Mouse (Mus musculus) megakaryocyte-erythroid progenitor cell, adult 5-6 weeks (primary cell): ENCODE results near the gene Tanc1. TPM values are rescaled to one million over a fixed set of nuclear protein-coding genes. Genes with fewer than 3 reads are reported as not detected.

Experiments
- ATAC-seq: replicated peaks from 2 replicates; pipeline ENCODE4 v1.8.0; 2016; ENCODE audit warnings: mild to moderate bottlenecking, inconsistent platforms; ENCODE audit not compliant: severe bottlenecking, poor library complexity, low FRiP score, low TSS enrichment
- total RNA-seq, 2 experiments: library from RNA; stranded (forward) in 1 of 2; stranded (reverse) in 1 of 2; fragments of 200-1000, 215-1000 nt in 1 of 2; fragments of >200 nt in 1 of 2; fragmentation: Nextera tagmentation in 1 of 2; gene quantifications; 2 replicates each; pipeline ENCODE4 v1.2.3; 2014 to 2017

Gene Tanc1
- total RNA-seq, 2 experiments from 2014 or later = 3.5 to 7.9 TPM

- ATAC-seq = 0 out of 2 replicates have a peak, but pooled peaks have one; percentile 26
Observed at GRCm38 (mm10) chr2:59707922-59708706, 96.3 kb downstream of the Tanc1 start.

GRCm38 (mm10) chr2:59710771-59711170 is 98.9 kb downstream of the Tanc1 start:
- ATAC-seq = no peak

GRCm38 (mm10) chr2:59711992-59712391 is 100.2 kb downstream of the Tanc1 start:
- no peak for ATAC-seq

- no peak for ATAC-seq
Observed at GRCm38 (mm10) chr2:59712484-59712883, 100.6 kb downstream of the Tanc1 start.

GRCm38 (mm10) chr2:59713626-59714556 is 102.0 kb downstream of the Tanc1 start:
- ATAC-seq = no peak

GRCm38 (mm10) chr2:59714992-59715391 is 103.2 kb downstream of the Tanc1 start:
- ATAC-seq = no peak

- ATAC-seq = no peak
Observed at GRCm38 (mm10) chr2:59716461-59716860, 104.6 kb downstream of the Tanc1 start.

- no peak for ATAC-seq
Observed at GRCm38 (mm10) chr2:59717746-59718294, 106.0 kb downstream of the Tanc1 start.

- no peak for ATAC-seq
Observed at GRCm38 (mm10) chr2:59718601-59719416, 107.0 kb downstream of the Tanc1 start.

GRCm38 (mm10) chr2:59719831-59720230 is 108.0 kb downstream of the Tanc1 start:
- no peak for ATAC-seq

- ATAC-seq = no peak
Observed at GRCm38 (mm10) chr2:59721119-59721518, 109.3 kb downstream of the Tanc1 start.

GRCm38 (mm10) chr2:59721758-59722157 is 109.9 kb downstream of the Tanc1 start:
- ATAC-seq = no peak

GRCm38 (mm10) chr2:59723311-59723710 is 111.5 kb downstream of the Tanc1 start:
- ATAC-seq = no peak

GRCm38 (mm10) chr2:59725518-59726185 is 113.8 kb downstream of the Tanc1 start:
- no peak for ATAC-seq

- no peak for ATAC-seq
Observed at GRCm38 (mm10) chr2:59731831-59732230, 120.0 kb downstream of the Tanc1 start.

- ATAC-seq = no peak
Observed at GRCm38 (mm10) chr2:59733410-59733809, 121.6 kb downstream of the Tanc1 start.

- ATAC-seq = no peak
Observed at GRCm38 (mm10) chr2:59736401-59736898, 124.6 kb downstream of the Tanc1 start.

GRCm38 (mm10) chr2:59737368-59737767 is 125.5 kb downstream of the Tanc1 start:
- no peak for ATAC-seq

GRCm38 (mm10) chr2:59738356-59738755 is 126.5 kb downstream of the Tanc1 start:
- no peak for ATAC-seq
